Mouse (Mus musculus) heart, adult 2 months (tissue): ENCODE measurements around the gene Myof.

Source experiments
- CTCF ChIP-seq: fragments of 200-600 bp; IDR thresholded peaks from 2 replicates; pipeline ENCODE4 v1.8.1; 2022; ENCODE audit warnings: antibody characterized with exemption, mild to moderate bottlenecking, moderate library complexity
- EP300 ChIP-seq: fragments of 200-500 bp; IDR thresholded peaks from 2 replicates; pipeline ENCODE4 v1.6.1; 2011; ENCODE audit warnings: low read depth, low read length, control low read depth; ENCODE audit not compliant: insufficient read depth
- POLR2A ChIP-seq: fragments of 200-500 bp; IDR thresholded peaks from 2 replicates; pipeline ENCODE4 v1.6.1; 2011; ENCODE audit warnings: mild to moderate bottlenecking, low read depth, low read length, control low read depth; ENCODE audit not compliant: insufficient read depth

DNA sequence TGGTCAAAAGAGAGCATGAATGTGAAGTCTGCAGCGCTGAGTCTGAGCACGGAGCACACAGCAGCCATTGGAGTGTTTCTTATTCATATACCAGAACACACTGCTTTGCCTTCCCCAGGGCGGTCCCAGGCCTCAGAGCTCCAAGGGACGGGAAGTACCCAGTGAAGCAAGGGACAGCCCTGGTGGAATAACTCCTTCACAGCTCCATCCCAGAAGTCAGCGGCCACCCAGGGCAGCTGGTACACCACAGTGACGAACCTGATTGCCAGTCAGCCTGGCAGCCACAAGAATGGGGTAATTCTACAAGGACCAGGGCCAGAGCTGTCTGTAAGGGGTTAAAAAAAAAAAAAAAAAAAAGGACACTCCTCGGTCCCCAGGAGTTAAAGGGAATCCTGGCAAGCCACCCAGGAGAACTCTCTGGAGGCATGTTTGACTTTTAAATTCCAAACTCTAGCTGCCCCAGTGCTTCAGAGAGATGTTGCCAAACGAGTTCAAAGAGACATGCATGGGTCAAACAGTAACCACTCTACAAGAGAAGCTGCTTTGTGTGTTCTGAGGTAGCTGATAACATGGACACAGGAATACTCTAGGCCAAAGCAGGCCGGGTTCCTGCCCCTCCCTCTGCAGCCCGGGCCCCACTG is 15.4 kb downstream of the Myof start:
- TF ChIP-seq POLR2A (no peak), EP300 (no peak), CTCF (no peak)
